Mouse (Mus musculus) stomach, embryonic 14.5 days (tissue): ENCODE results near the gene Gm45808. TPM values are rescaled to one million over a fixed set of nuclear protein-coding genes. Genes with fewer than 3 reads are reported as not detected.
"Not testable (repeated sequence)": the region's sequence is repeated elsewhere in the genome, so short reads cannot be mapped to it uniquely, and the experiment has no call there.

ENCODE experiments used
- ATAC-seq: fragments of 200-750 bp; cut with Nextera tagmentation; 2 replicates; pipeline ENCODE4 v1.8.0; 2017; ENCODE audit warnings: low read depth, moderate TSS enrichment; ENCODE audit not compliant: insufficient number of reproducible peaks, insufficient read depth, low FRiP score
- H3K27ac ChIP-seq: fragments of 300-500 bp; sonication (generic); 2 replicates; pipeline ENCODE4 v1.5.1; 2014; ENCODE audit warnings: mild to moderate bottlenecking, low read length, moderate library complexity, mixed read lengths
- H3K27me3 ChIP-seq: fragments of 300-500 bp; sonication (generic); 2 replicates; pipeline ENCODE4 v1.6.1; 2014; ENCODE audit warnings: low read length, control low read depth, mixed read lengths; ENCODE audit not compliant: control insufficient read depth, insufficient read depth
- H3K36me3 ChIP-seq: fragments of 300-500 bp; sonication (generic); 2 replicates; pipeline ENCODE4 v1.6.1; 2014; ENCODE audit warnings: mild to moderate bottlenecking, control low read depth, low read length, moderate library complexity, mixed read lengths; ENCODE audit not compliant: control insufficient read depth, insufficient read depth
- H3K4me1 ChIP-seq: fragments of 300-500 bp; sonication (generic); 2 replicates; pipeline ENCODE4 v1.6.1; 2014; ENCODE audit warnings: low read length, control low read depth, mixed read lengths; ENCODE audit not compliant: control insufficient read depth, insufficient read depth
- H3K4me2 ChIP-seq: fragments of 300-500 bp; sonication (generic); replicated peaks from 2 replicates; pipeline ENCODE4 v1.6.1; 2014; ENCODE audit warnings: low read depth, low read length, control low read depth
- H3K4me3 ChIP-seq: fragments of 300-500 bp; sonication (generic); 2 replicates; pipeline ENCODE4 v1.5.1; 2014; ENCODE audit warnings: low read depth, low read length, control low read depth
- H3K9ac ChIP-seq: fragments of 300-500 bp; sonication (generic); replicated peaks from 2 replicates; pipeline ENCODE4 v1.6.1; 2014; ENCODE audit warnings: low read depth, mild to moderate bottlenecking, control low read depth, low read length, moderate library complexity, mixed read lengths
- H3K9me3 ChIP-seq: fragments of 300-500 bp; sonication (generic); 2 replicates; pipeline ENCODE4 v1.6.1; 2016; ENCODE audit warnings: low read depth, low read length, control low read depth; ENCODE audit not compliant: control insufficient read depth
- WGBS: fragments of 180-500 bp; shearing (Covaris S2); extraction: QIAGEN DNeasy Blood & Tissue Kit; methylation state at CpG from one replicate; pipeline ENCODE4 v1.1.7; 2014; 5-methylcytosine and 5-hydroxymethylcytosine counted together
- polyA plus RNA-seq: library from polyadenylated mRNA; unstranded; fragments of >200 nt; fragmentation: Nextera tagmentation; extraction: Ambion mirVana; gene quantifications from 2 replicates; pipeline ENCODE4 v1.2.1, GENCODE M21; 2014

Gene Gm45808
- polyA plus RNA-seq, result not detected in 2 replicates

GRCm38 (mm10) chr7:45486761-45487415, at the start of gene Gm45808:
Gm45808 (minus strand) TSS chr7:45486811.
- no peak within 1 kb of the TSS for H3K9ac ChIP-seq
- no peaks in the 10 kb centered on the region for H3K9me3 ChIP-seq
- no peaks in the 10 kb centered on the region for H3K27me3 ChIP-seq
- no peak within 1 kb of the TSS for H3K27ac ChIP-seq
- H3K4me2 ChIP-seq, result no peak within 1 kb of the TSS
- no peak within 1 kb of the TSS for H3K4me3 ChIP-seq
- H3K36me3 ChIP-seq, result no peaks in the 10 kb centered on the region
- WGBS, result 85% methylated on average over 12 of the region's 12 CpGs
- no peak for ATAC-seq
- H3K4me1 ChIP-seq, result peaks cover 11% of the 10 kb centered on the region; the same call in 1 of the 2 replicates

DNA sequence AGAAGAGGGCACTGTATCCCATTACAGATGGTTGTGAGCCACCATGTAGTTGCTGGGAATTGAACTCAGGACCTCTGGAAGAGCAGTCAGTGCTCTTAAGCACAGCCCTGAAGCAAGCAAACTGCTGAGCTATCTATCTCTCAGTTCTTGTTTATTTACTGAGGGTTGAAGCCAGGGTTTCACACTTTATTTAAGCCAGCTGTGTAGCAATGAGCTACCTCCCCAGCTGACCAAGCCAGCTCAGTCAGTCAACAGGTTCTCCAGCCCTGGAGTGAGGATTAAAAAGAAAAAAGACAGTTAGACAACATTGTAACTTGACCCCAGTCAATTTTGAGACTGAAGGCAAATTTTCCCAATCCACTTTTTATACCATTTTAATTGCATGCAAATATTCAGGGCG, 49.1 kb upstream of the Gm45808 start:
- no peak overlapping the region for H3K4me2 ChIP-seq
- H3K9me3 ChIP-seq, result no peaks in the 10 kb centered on the region
- no peak for ATAC-seq
- peaks cover 4% of the 10 kb centered on the region; the same call in 1 of the 2 replicates for H3K4me1 ChIP-seq
- no peaks in the 10 kb centered on the region for H3K27me3 ChIP-seq
- H3K36me3 ChIP-seq, result no peaks in the 10 kb centered on the region
- 77% methylated on average over 1 of the region's 1 CpGs for WGBS
- H3K4me3 ChIP-seq, result no peak overlapping the region
- H3K27ac ChIP-seq, result no peak overlapping the region
- H3K9ac ChIP-seq, result no peak overlapping the region

- H3K9ac ChIP-seq, result no peak overlapping the region
- H3K9me3 ChIP-seq, result no peaks in the 10 kb centered on the region
- peaks cover 14% of the 10 kb centered on the region for H3K4me1 ChIP-seq
- 47% methylated on average over 2 of the region's 2 CpGs for WGBS
- no peaks in the 10 kb centered on the region for H3K27me3 ChIP-seq
- H3K27ac ChIP-seq, result no peak overlapping the region
- H3K4me3 ChIP-seq, result no peak overlapping the region
- no peak for ATAC-seq
- no peaks in the 10 kb centered on the region for H3K36me3 ChIP-seq
- H3K4me2 ChIP-seq, result no peak overlapping the region
Observed at GRCm38 (mm10) chr7:45530643-45531042, 44.0 kb upstream of the Gm45808 start.

DNA sequence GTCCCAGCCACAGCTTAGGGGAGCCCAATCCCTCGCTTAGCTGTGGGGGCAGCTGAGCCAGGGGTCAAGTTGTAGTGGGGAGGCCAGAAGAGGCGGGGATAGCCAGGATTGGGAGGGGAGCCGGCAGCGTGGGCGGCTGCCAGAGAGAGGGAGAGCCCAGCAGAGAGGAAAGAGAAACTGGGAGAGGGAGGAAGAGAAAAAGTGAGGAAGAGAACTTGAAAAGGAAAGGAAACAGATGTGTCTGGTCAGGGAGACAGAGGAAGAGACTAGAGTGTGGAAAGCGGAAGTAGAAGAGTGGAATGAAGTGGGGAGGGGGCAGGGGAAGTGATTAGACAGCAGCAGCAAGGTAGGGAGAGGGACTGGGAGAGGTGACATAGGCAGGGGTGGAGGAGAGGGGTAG, 42.9 kb upstream of the Gm45808 start:
- H3K4me2 ChIP-seq, result no peak overlapping the region
- peaks cover 19% of the 10 kb centered on the region for H3K4me1 ChIP-seq
- H3K27ac ChIP-seq, result no peak overlapping the region; the same call in 1 of the 2 replicates
- no peak overlapping the region for H3K4me3 ChIP-seq
- H3K27me3 ChIP-seq, result no peaks in the 10 kb centered on the region
- H3K9me3 ChIP-seq, result no peaks in the 10 kb centered on the region
- no peaks in the 10 kb centered on the region for H3K36me3 ChIP-seq
- H3K9ac ChIP-seq, result no peak overlapping the region
- no peak for ATAC-seq
- 12% methylated on average over 6 of the region's 6 CpGs for WGBS

DNA sequence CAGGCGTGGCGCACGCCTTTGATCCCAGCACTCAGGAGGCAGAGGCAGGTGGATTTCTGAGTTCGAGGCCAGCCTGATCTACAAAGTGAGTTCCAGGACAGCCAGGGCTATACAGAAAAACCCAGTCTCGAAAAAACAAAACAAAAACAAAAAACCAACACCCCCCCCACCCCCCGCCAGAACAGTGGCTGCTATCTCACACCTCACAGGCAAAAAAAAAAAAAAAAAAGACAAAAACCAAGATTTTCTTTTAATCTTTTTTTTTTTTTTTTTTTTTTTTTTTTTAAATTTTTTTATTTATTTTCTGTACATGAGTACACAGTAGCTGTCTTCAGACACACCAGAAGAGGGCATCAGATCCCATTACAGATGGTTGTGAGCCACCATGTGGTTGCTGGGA, 40.6 kb upstream of the Gm45808 start:
- not testable (repeated sequence) for H3K36me3 ChIP-seq, H3K9me3 ChIP-seq, H3K4me3 ChIP-seq, H3K4me2 ChIP-seq, H3K9ac ChIP-seq, H3K27ac ChIP-seq, H3K27me3 ChIP-seq, ATAC-seq
- peaks cover 32% of the 10 kb centered on the region for H3K4me1 ChIP-seq
- 90% methylated on average over 6 of the region's 6 CpGs for WGBS

GRCm38 (mm10) chr7:45526474-45527120, 40.0 kb upstream of the Gm45808 start:
- WGBS, result 24% methylated on average over 7 of the region's 7 CpGs
- Histone ChIP-seq H3K9ac (no peak overlapping the region; the same call in 1 of the 2 replicates), H3K27ac (peak overlapping the region; percentile 91), H3K4me2 (peak overlapping the region; percentile 91), H3K36me3 (peaks cover 5% of the 10 kb centered on the region; the same call in 1 of the 2 replicates), H3K27me3 (no peaks in the 10 kb centered on the region), H3K4me3 (peak overlapping the region; percentile 85), H3K9me3 (no peaks in the 10 kb centered on the region), H3K4me1 (peaks cover 33% of the 10 kb centered on the region)
- no peak for ATAC-seq

- no peaks in the 10 kb centered on the region for H3K27me3 ChIP-seq
- H3K27ac ChIP-seq, result peak within 1 kb of the TSS; percentile 91
- H3K9me3 ChIP-seq, result no peaks in the 10 kb centered on the region
- peak; percentile 85 for ATAC-seq
- peak within 1 kb of the TSS; percentile 91 for H3K4me2 ChIP-seq
- H3K36me3 ChIP-seq, result peaks cover 5% of the 10 kb centered on the region; the same call in 1 of the 2 replicates
- WGBS, result under 1% methylated on average over 54 of the region's 54 CpGs
- H3K9ac ChIP-seq, result peak within 1 kb of the TSS; percentile 89
- peak within 1 kb of the TSS; percentile 85 for H3K4me3 ChIP-seq
- peaks cover 33% of the 10 kb centered on the region for H3K4me1 ChIP-seq
Observed at GRCm38 (mm10) chr7:45525809-45526473, 39.3 kb upstream of the Gm45808 start, which contains the start of the genes Ppp1r15a and Plekha4. Ppp1r15a (minus strand) TSS chr7:45526268. Plekha4 (plus strand) TSS chr7:45526330.

- H3K4me2 ChIP-seq, result peak overlapping the region; percentile 91
- H3K27me3 ChIP-seq, result no peaks in the 10 kb centered on the region
- H3K4me3 ChIP-seq, result peak overlapping the region; percentile 85
- 29% methylated on average over 12 of the region's 12 CpGs for WGBS
- H3K9ac ChIP-seq, result peak overlapping the region; percentile 89
- peak; percentile 33; the same call in 1 of the 2 replicates for ATAC-seq
- H3K9me3 ChIP-seq, result no peaks in the 10 kb centered on the region
- peak overlapping the region; percentile 91; the same call in 1 of the 2 replicates for H3K27ac ChIP-seq
- H3K4me1 ChIP-seq, result peaks cover 27% of the 10 kb centered on the region
- H3K36me3 ChIP-seq, result peaks cover 5% of the 10 kb centered on the region; the same call in 1 of the 2 replicates
Observed at GRCm38 (mm10) chr7:45524841-45525621, 38.4 kb upstream of the Gm45808 start.
